Mouse (Mus musculus): ENCODE measurements at regions not wholly inside any gene's neighbourhood (a gene's known extent, or its start where the extent isn't known, plus 50 kb on each side); places are given as distances from the start of the nearest gene placed in this dataset.

GRCm38 (mm10) chr7:67445203-67446041 lies 72.8 kb upstream of the Mef2a start:
- peaks cover 42% of the 10 kb centered on the region for H3K4me1 ChIP-seq
- ATAC-seq (ENCODE audit: insufficient number of reproducible peaks, low FRiP score, low TSS enrichment, low read depth) = no peak
- H3K27ac ChIP-seq (replicated peaks) = peak overlapping the region; percentile 31; the same call in 1 of the 2 replicates
- H3K4me2 ChIP-seq (replicated peaks) = no peak overlapping the region
- H3K27me3 ChIP-seq = no peaks in the 10 kb centered on the region
- no peaks in the 10 kb centered on the region for H3K9me3 ChIP-seq (replicated peaks)
- H3K9ac ChIP-seq = no peak overlapping the region
- H3K36me3 ChIP-seq = no peaks in the 10 kb centered on the region
- 24% methylated on average over 12 of the region's 12 CpGs for WGBS
- H3K4me3 ChIP-seq (replicated peaks) = no peak overlapping the region

GRCm38 (mm10) chr7:67444523-67444942 lies 71.9 kb upstream of the Mef2a start:
- ATAC-seq (ENCODE audit: insufficient number of reproducible peaks, low FRiP score, low TSS enrichment, low read depth) = peak; percentile 75
- H3K9me3 ChIP-seq (replicated peaks) = no peaks in the 10 kb centered on the region
- H3K27me3 ChIP-seq = no peaks in the 10 kb centered on the region
- H3K27ac ChIP-seq (replicated peaks) = peak overlapping the region; percentile 85
- no peak overlapping the region for H3K9ac ChIP-seq
- H3K4me3 ChIP-seq (replicated peaks) = no peak overlapping the region
- peaks cover 42% of the 10 kb centered on the region for H3K4me1 ChIP-seq
- no peaks in the 10 kb centered on the region for H3K36me3 ChIP-seq
- H3K4me2 ChIP-seq (replicated peaks) = no peak overlapping the region
- WGBS = 48% methylated on average over 3 of the region's 3 CpGs

- Histone ChIP-seq H3K27me3 (no peaks in the 10 kb centered on the region), H3K4me3 (replicated peaks) (no peak overlapping the region)
- 67% methylated on average over 3 of the region's 3 CpGs for WGBS
Measured at GRCm38 (mm10) chr7:67443666-67444065, 71.0 kb upstream of the Mef2a start.

GRCm38 (mm10) chr7:67443001-67443555 lies 70.4 kb upstream of the Mef2a start:
- no peaks in the 10 kb centered on the region for H3K9me3 ChIP-seq (replicated peaks)
- 25% methylated on average over 12 of the region's 12 CpGs for WGBS
- H3K27me3 ChIP-seq = no peaks in the 10 kb centered on the region
- peaks cover 42% of the 10 kb centered on the region for H3K4me1 ChIP-seq
- peak overlapping the region; percentile 6; the same call in 1 of the 2 replicates for H3K9ac ChIP-seq
- ATAC-seq (ENCODE audit: insufficient number of reproducible peaks, low FRiP score, low TSS enrichment, low read depth) = peak; percentile 45
- H3K4me2 ChIP-seq (replicated peaks) = peak overlapping the region; percentile 29; the same call in 1 of the 2 replicates
- H3K27ac ChIP-seq (replicated peaks) = peak overlapping the region; percentile 85
- no peak overlapping the region for H3K4me3 ChIP-seq (replicated peaks)
- H3K36me3 ChIP-seq = no peaks in the 10 kb centered on the region

More at GRCm38 (mm10) chr7:67443666-67444065, 71.0 kb upstream of the Mef2a start:
- H3K4me1 ChIP-seq = peaks cover 42% of the 10 kb centered on the region
- no peak overlapping the region for H3K9ac ChIP-seq
- peak overlapping the region; percentile 29; the same call in 1 of the 2 replicates for H3K4me2 ChIP-seq (replicated peaks)
- no peaks in the 10 kb centered on the region for H3K36me3 ChIP-seq
- H3K9me3 ChIP-seq (replicated peaks) = no peaks in the 10 kb centered on the region
- peak overlapping the region; percentile 85 for H3K27ac ChIP-seq (replicated peaks)
- ATAC-seq (ENCODE audit: insufficient number of reproducible peaks, low FRiP score, low TSS enrichment, low read depth) = no peak

- H3K4me2 ChIP-seq (replicated peaks) = no peak overlapping the region
- 45% methylated on average over 7 of the region's 7 CpGs for WGBS
- peaks cover 42% of the 10 kb centered on the region for H3K4me1 ChIP-seq
- ATAC-seq (ENCODE audit: insufficient number of reproducible peaks, low FRiP score, low TSS enrichment, low read depth) = no peak
- H3K27ac ChIP-seq (replicated peaks) = peak overlapping the region; percentile 85
- H3K9me3 ChIP-seq (replicated peaks) = no peaks in the 10 kb centered on the region
- H3K27me3 ChIP-seq = no peaks in the 10 kb centered on the region
- no peak overlapping the region for H3K4me3 ChIP-seq (replicated peaks)
- no peaks in the 10 kb centered on the region for H3K36me3 ChIP-seq
- H3K9ac ChIP-seq = no peak overlapping the region
Measured at GRCm38 (mm10) chr7:67442284-67442683, 69.6 kb upstream of the Mef2a start.

- no peak overlapping the region for H3K9ac ChIP-seq
- H3K4me2 ChIP-seq (replicated peaks) = no peak overlapping the region
- no peak overlapping the region for H3K4me3 ChIP-seq (replicated peaks)
- no peak for ATAC-seq (ENCODE audit: insufficient number of reproducible peaks, low FRiP score, low TSS enrichment, low read depth)
- WGBS = 80% methylated on average over 8 of the region's 8 CpGs
- no peaks in the 10 kb centered on the region for H3K36me3 ChIP-seq
- H3K27ac ChIP-seq (replicated peaks) = no peak overlapping the region
- H3K4me1 ChIP-seq = peaks cover 48% of the 10 kb centered on the region
- no peaks in the 10 kb centered on the region for H3K27me3 ChIP-seq
- H3K9me3 ChIP-seq (replicated peaks) = no peaks in the 10 kb centered on the region
Measured at GRCm38 (mm10) chr7:67440806-67441205, 68.1 kb upstream of the Mef2a start.

GRCm38 (mm10) chr7:67437216-67438006 lies 64.8 kb upstream of the Mef2a start:
- WGBS = 64% methylated on average over 8 of the region's 8 CpGs
- Histone ChIP-seq H3K27me3 (no peaks in the 10 kb centered on the region), H3K27ac (replicated peaks) (no peak overlapping the region)

GRCm38 (mm10) chr7:67435643-67436339 lies 63.1 kb upstream of the Mef2a start:
- 0 out of 2 replicates have a peak, but pooled peaks have one; percentile 70 for ATAC-seq (ENCODE audit: insufficient number of reproducible peaks, low FRiP score, low TSS enrichment, low read depth)
- Histone ChIP-seq H3K27ac (replicated peaks) (peak overlapping the region; percentile 48), H3K9ac (no peak overlapping the region), H3K4me2 (replicated peaks) (no peak overlapping the region), H3K27me3 (no peaks in the 10 kb centered on the region), H3K4me1 (peaks cover 23% of the 10 kb centered on the region), H3K4me3 (replicated peaks) (no peak overlapping the region), H3K36me3 (no peaks in the 10 kb centered on the region), H3K9me3 (replicated peaks) (no peaks in the 10 kb centered on the region)
- 51% methylated on average over 11 of the region's 11 CpGs for WGBS

More at GRCm38 (mm10) chr7:67437216-67438006, 64.8 kb upstream of the Mef2a start:
- Histone ChIP-seq H3K36me3 (no peaks in the 10 kb centered on the region), H3K4me3 (replicated peaks) (no peak overlapping the region), H3K4me2 (replicated peaks) (no peak overlapping the region), H3K4me1 (peaks cover 23% of the 10 kb centered on the region), H3K9me3 (replicated peaks) (no peaks in the 10 kb centered on the region), H3K9ac (no peak overlapping the region)
- no peak for ATAC-seq (ENCODE audit: insufficient number of reproducible peaks, low FRiP score, low TSS enrichment, low read depth)

- Histone ChIP-seq H3K36me3 (no peaks in the 10 kb centered on the region), H3K27ac (replicated peaks) (no peak overlapping the region), H3K4me3 (replicated peaks) (no peak overlapping the region), H3K9me3 (replicated peaks) (no peaks in the 10 kb centered on the region), H3K9ac (no peak overlapping the region), H3K27me3 (no peaks in the 10 kb centered on the region), H3K4me2 (replicated peaks) (no peak overlapping the region), H3K4me1 (peaks cover 13% of the 10 kb centered on the region)
- ATAC-seq (ENCODE audit: insufficient number of reproducible peaks, low FRiP score, low TSS enrichment, low read depth) = no peak
- WGBS = 57% methylated on average over 7 of the region's 7 CpGs
Measured at GRCm38 (mm10) chr7:67430987-67431386, 58.3 kb upstream of the Mef2a start.

- Histone ChIP-seq H3K9me3 (replicated peaks) (no peaks in the 10 kb centered on the region), H3K27me3 (no peaks in the 10 kb centered on the region), H3K4me3 (replicated peaks) (no peak overlapping the region), H3K36me3 (no peaks in the 10 kb centered on the region), H3K4me1 (peaks cover 3% of the 10 kb centered on the region; the same call in 1 of the 2 replicates), H3K4me2 (replicated peaks) (no peak overlapping the region), H3K9ac (no peak overlapping the region), H3K27ac (replicated peaks) (no peak overlapping the region)
- WGBS = 86% methylated on average over 4 of the region's 4 CpGs
- no peak for ATAC-seq (ENCODE audit: insufficient number of reproducible peaks, low FRiP score, low TSS enrichment, low read depth)
Measured at GRCm38 (mm10) chr7:67430041-67430440, 57.4 kb upstream of the Mef2a start.

Measured in embryonic facial prominence, embryonic 15.5 days (tissue).